Mouse (Mus musculus) embryo, embryonic 11 days (tissue): ENCODE data around the gene Cdsn.
"Not testable (repeated sequence)": the region's sequence is repeated elsewhere in the genome, so short reads cannot be mapped to it uniquely, and the experiment has no call there.

Source experiments
- DNase-seq: peaks from one replicate; pipeline ENCODE4 v3.0.0-alpha.2; 2015

Cdsn gene

GRCm38 (mm10) chr17:35551881-35552414, at the start of gene Cdsn:
Gene Cdsn, plus strand, starts transcription at chr17:35552128.
- DNase-seq = no peak

- peak; percentile 59 for DNase-seq
Observed at GRCm38 (mm10) chr17:35502226-35502625, 49.7 kb upstream of the Cdsn start.

- DNase-seq = no peak
Observed at GRCm38 (mm10) chr17:35502762-35503161, 49.2 kb upstream of the Cdsn start.

GRCm38 (mm10) chr17:35503849-35504248, 48.1 kb upstream of the Cdsn start:
- no peak for DNase-seq

GRCm38 (mm10) chr17:35504628-35505481, 47.1 kb upstream of the Cdsn start:
- no peak for DNase-seq

GRCm38 (mm10) chr17:35505776-35506175, 46.2 kb upstream of the Cdsn start, which contains the start of gene Pou5f1:
Gene Pou5f1, plus strand, starts transcription at chr17:35506018.
- DNase-seq = no peak

GRCm38 (mm10) chr17:35506881-35507280, 45.0 kb upstream of the Cdsn start:
- no peak for DNase-seq

- no peak for DNase-seq
Observed at GRCm38 (mm10) chr17:35507556-35508260, 44.2 kb upstream of the Cdsn start.

GRCm38 (mm10) chr17:35508279-35508678, 43.6 kb upstream of the Cdsn start:
- not testable (repeated sequence) for DNase-seq

- DNase-seq = peak; percentile 62
Observed at GRCm38 (mm10) chr17:35509284-35509683, 42.6 kb upstream of the Cdsn start.

- DNase-seq = no peak
Observed at GRCm38 (mm10) chr17:35512916-35513626, 38.9 kb upstream of the Cdsn start.

GRCm38 (mm10) chr17:35513886-35514285, 38.0 kb upstream of the Cdsn start:
- DNase-seq = peak; percentile 79

- no peak for DNase-seq
Observed at GRCm38 (mm10) chr17:35514756-35515155, 37.2 kb upstream of the Cdsn start.

- DNase-seq = peak; percentile 72
Observed at GRCm38 (mm10) chr17:35515911-35516640, 35.9 kb upstream of the Cdsn start.

GRCm38 (mm10) chr17:35516652-35517500, 35.1 kb upstream of the Cdsn start, which contains the start of the genes Tcf19 and Cchcr1:
Gene Tcf19, minus strand, starts transcription at chr17:35516824.
Gene Cchcr1, plus strand, starts transcription at chr17:35517100.
- DNase-seq = peak; percentile 99

GRCm38 (mm10) chr17:35517526-35517925, 34.4 kb upstream of the Cdsn start:
- DNase-seq = peak; percentile 39

- no peak for DNase-seq
Observed at GRCm38 (mm10) chr17:35524354-35524753, 27.6 kb upstream of the Cdsn start.

GRCm38 (mm10) chr17:35526644-35527043, 25.3 kb upstream of the Cdsn start:
- no peak for DNase-seq

- no peak for DNase-seq
Observed at GRCm38 (mm10) chr17:35532360-35532759, 19.6 kb upstream of the Cdsn start.

- no peak for DNase-seq
Observed at GRCm38 (mm10) chr17:35532901-35533300, 19.0 kb upstream of the Cdsn start, which contains the start of gene Psors1c2. Gene Psors1c2, plus strand, starts transcription at chr17:35533201.

GRCm38 (mm10) chr17:35534343-35534742, 17.6 kb upstream of the Cdsn start:
- DNase-seq = peak; percentile 86
